Mouse (Mus musculus) myocyte (in vitro differentiated cells): Measurements from ENCODE around the gene Ugt1a6b.

ENCODE experiments used
- CEBPB ChIP-seq: IDR thresholded peaks from 2 replicates; pipeline ENCODE4 v1.6.1; 2011; ENCODE audit warnings: mild to moderate bottlenecking, moderate library complexity; ENCODE audit not compliant: poor library complexity, insufficient read depth, severe bottlenecking
- POLR2A ChIP-seq: IDR thresholded peaks from one replicate; pipeline ENCODE4 v1.6.1; 2011; ENCODE audit warnings: low read depth, mild to moderate bottlenecking, control low read depth, moderate library complexity; ENCODE audit not compliant: insufficient read length
- POLR2AphosphoS2 ChIP-seq: IDR thresholded peaks from one replicate; pipeline ENCODE4 v1.6.1; 2011; ENCODE audit warnings: low read depth, control low read depth; ENCODE audit not compliant: insufficient read length

- no peak for TF ChIP-seq POLR2AphosphoS2
- no peak for TF ChIP-seq POLR2A
- TF ChIP-seq CEBPB = no peak
Measured at GRCm38 (mm10) chr1:88235894-88236415, 132.9 kb downstream of the Ugt1a6b start.
